Mouse (Mus musculus) olfactory bulb, adult 2 months (tissue): ENCODE data around the gene Shld1.

Experiments
- CTCF ChIP-seq: fragments of 200-500 bp; IDR thresholded peaks from 2 replicates; pipeline ENCODE4 v1.5.1; 2012; ENCODE audit warnings: low read depth, mild to moderate bottlenecking, low read length, moderate library complexity; ENCODE audit not compliant: insufficient read depth
- POLR2A ChIP-seq: fragments of 200-500 bp; IDR thresholded peaks from 2 replicates; pipeline ENCODE4 v1.6.1; 2012; ENCODE audit warnings: mild to moderate bottlenecking, low read depth, low read length, moderate library complexity; ENCODE audit not compliant: insufficient read depth

- TF ChIP-seq CTCF (no peak), POLR2A (no peak)
Observed at GRCm38 (mm10) chr2:132706309-132706708, 19.6 kb downstream of the Shld1 start.
